Mouse (Mus musculus) activated CD4-positive, CD25-positive, alpha-beta regulatory T cell, adult 4 months (primary cell): Measurements from ENCODE around the gene Slc15a5. TPM values are rescaled to one million over a fixed set of nuclear protein-coding genes. Genes with fewer than 3 reads are reported as not detected.

Source experiments
- ATAC-seq: one replicate; pipeline ENCODE4 v1.8.0; 2017
- polyA plus RNA-seq, 2 experiments: library from polyadenylated mRNA; unstranded; fragments of 100-300 nt; shearing (Covaris generic); gene quantifications; one replicate each; pipeline ENCODE4 v1.2.1; 2017

The Slc15a5 gene
- polyA plus RNA-seq, 2 experiments from 2014 or later, result not detected

GRCm38 (mm10) chr6:137957630-137958029, 122.1 kb downstream of the Slc15a5 start:
- ATAC-seq, result no peak

GRCm38 (mm10) chr6:137956783-137957429, 122.8 kb downstream of the Slc15a5 start:
- ATAC-seq, result no peak

- no peak for ATAC-seq
Measured at GRCm38 (mm10) chr6:137946520-137946919, 133.2 kb downstream of the Slc15a5 start.

- ATAC-seq, result no peak
Measured at GRCm38 (mm10) chr6:137940374-137941218, 139.1 kb downstream of the Slc15a5 start.

- ATAC-seq, result no peak
Measured at GRCm38 (mm10) chr6:137937541-137937940, 142.2 kb downstream of the Slc15a5 start.

- ATAC-seq, result no peak
Measured at GRCm38 (mm10) chr6:137936268-137936667, 143.4 kb downstream of the Slc15a5 start.

GRCm38 (mm10) chr6:137935857-137936256, 143.9 kb downstream of the Slc15a5 start:
- ATAC-seq, result no peak

GRCm38 (mm10) chr6:137935341-137935740, 144.4 kb downstream of the Slc15a5 start:
- no peak for ATAC-seq

GRCm38 (mm10) chr6:137934545-137935298, 145.0 kb downstream of the Slc15a5 start:
- ATAC-seq, result no peak

Other genes with a start within 250 kb of the Slc15a5 start
- gene Mgst1, start 60.4 kb upstream of the Slc15a5 start, polyA plus RNA-seq, result 1 to 10 TPM in 1 of 2 experiments, not detected in 1; 2.2 TPM